Mouse (Mus musculus) stomach, embryonic 14.5 days (tissue): ENCODE data around the gene Cep104. TPM values are rescaled to one million over a fixed set of nuclear protein-coding genes. Genes with fewer than 3 reads are reported as not detected.

Experiments used
- ATAC-seq: fragments of 200-750 bp; cut with Nextera tagmentation; 2 replicates; pipeline ENCODE4 v1.8.0; 2017; ENCODE audit warnings: low read depth, moderate TSS enrichment; ENCODE audit not compliant: insufficient number of reproducible peaks, insufficient read depth, low FRiP score
- H3K27ac ChIP-seq: fragments of 300-500 bp; sonication (generic); 2 replicates; pipeline ENCODE4 v1.5.1; 2014; ENCODE audit warnings: mild to moderate bottlenecking, low read length, moderate library complexity, mixed read lengths
- H3K27me3 ChIP-seq: fragments of 300-500 bp; sonication (generic); 2 replicates; pipeline ENCODE4 v1.6.1; 2014; ENCODE audit warnings: low read length, control low read depth, mixed read lengths; ENCODE audit not compliant: control insufficient read depth, insufficient read depth
- H3K36me3 ChIP-seq: fragments of 300-500 bp; sonication (generic); 2 replicates; pipeline ENCODE4 v1.6.1; 2014; ENCODE audit warnings: mild to moderate bottlenecking, control low read depth, low read length, moderate library complexity, mixed read lengths; ENCODE audit not compliant: control insufficient read depth, insufficient read depth
- H3K4me1 ChIP-seq: fragments of 300-500 bp; sonication (generic); 2 replicates; pipeline ENCODE4 v1.6.1; 2014; ENCODE audit warnings: low read length, control low read depth, mixed read lengths; ENCODE audit not compliant: control insufficient read depth, insufficient read depth
- H3K4me2 ChIP-seq: fragments of 300-500 bp; sonication (generic); replicated peaks from 2 replicates; pipeline ENCODE4 v1.6.1; 2014; ENCODE audit warnings: low read depth, low read length, control low read depth
- H3K4me3 ChIP-seq: fragments of 300-500 bp; sonication (generic); 2 replicates; pipeline ENCODE4 v1.5.1; 2014; ENCODE audit warnings: low read depth, low read length, control low read depth
- H3K9ac ChIP-seq: fragments of 300-500 bp; sonication (generic); replicated peaks from 2 replicates; pipeline ENCODE4 v1.6.1; 2014; ENCODE audit warnings: low read depth, mild to moderate bottlenecking, control low read depth, low read length, moderate library complexity, mixed read lengths
- H3K9me3 ChIP-seq: fragments of 300-500 bp; sonication (generic); 2 replicates; pipeline ENCODE4 v1.6.1; 2016; ENCODE audit warnings: low read depth, low read length, control low read depth; ENCODE audit not compliant: control insufficient read depth
- WGBS: fragments of 180-500 bp; shearing (Covaris S2); extraction: QIAGEN DNeasy Blood & Tissue Kit; methylation state at CpG from one replicate; pipeline ENCODE4 v1.1.7; 2014; 5-methylcytosine and 5-hydroxymethylcytosine counted together
- polyA plus RNA-seq: library from polyadenylated mRNA; unstranded; fragments of >200 nt; fragmentation: Nextera tagmentation; extraction: Ambion mirVana; gene quantifications from 2 replicates; pipeline ENCODE4 v1.2.1, GENCODE M21; 2014

The Cep104 gene
- polyA plus RNA-seq, 1 experiment from 2014 or later: 16.9 TPM

DNA sequence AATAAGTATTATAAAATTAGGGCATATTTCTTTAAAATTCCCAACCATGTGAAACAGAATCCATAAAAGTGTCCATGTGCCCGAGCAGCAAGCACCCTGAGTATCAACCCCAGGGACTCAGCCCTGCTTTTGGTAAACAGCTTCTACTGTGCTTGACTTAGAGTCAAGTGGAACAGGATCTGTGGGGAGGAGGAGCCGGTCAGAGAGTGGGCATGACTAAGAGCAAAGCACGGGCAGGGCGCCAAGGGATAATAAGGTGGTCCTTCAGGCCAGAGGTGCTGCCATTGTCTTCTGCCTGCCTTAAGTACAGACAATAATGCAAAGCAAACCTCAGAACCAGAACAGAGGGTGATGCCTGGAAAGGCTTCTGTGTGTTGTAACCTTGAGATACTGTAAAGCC, 32.8 kb downstream of the Cep104 start:
- Histone ChIP-seq H3K36me3 (peaks cover 21% of the 10 kb centered on the region), H3K27me3 (no peaks in the 10 kb centered on the region), H3K27ac (no peak overlapping the region), H3K9me3 (no peaks in the 10 kb centered on the region), H3K4me3 (no peak overlapping the region), H3K9ac (no peak overlapping the region), H3K4me1 (peaks cover 3% of the 10 kb centered on the region), H3K4me2 (no peak overlapping the region)
- WGBS: 83% methylated on average over 4 of the region's 4 CpGs
- ATAC-seq: no peak

DNA sequence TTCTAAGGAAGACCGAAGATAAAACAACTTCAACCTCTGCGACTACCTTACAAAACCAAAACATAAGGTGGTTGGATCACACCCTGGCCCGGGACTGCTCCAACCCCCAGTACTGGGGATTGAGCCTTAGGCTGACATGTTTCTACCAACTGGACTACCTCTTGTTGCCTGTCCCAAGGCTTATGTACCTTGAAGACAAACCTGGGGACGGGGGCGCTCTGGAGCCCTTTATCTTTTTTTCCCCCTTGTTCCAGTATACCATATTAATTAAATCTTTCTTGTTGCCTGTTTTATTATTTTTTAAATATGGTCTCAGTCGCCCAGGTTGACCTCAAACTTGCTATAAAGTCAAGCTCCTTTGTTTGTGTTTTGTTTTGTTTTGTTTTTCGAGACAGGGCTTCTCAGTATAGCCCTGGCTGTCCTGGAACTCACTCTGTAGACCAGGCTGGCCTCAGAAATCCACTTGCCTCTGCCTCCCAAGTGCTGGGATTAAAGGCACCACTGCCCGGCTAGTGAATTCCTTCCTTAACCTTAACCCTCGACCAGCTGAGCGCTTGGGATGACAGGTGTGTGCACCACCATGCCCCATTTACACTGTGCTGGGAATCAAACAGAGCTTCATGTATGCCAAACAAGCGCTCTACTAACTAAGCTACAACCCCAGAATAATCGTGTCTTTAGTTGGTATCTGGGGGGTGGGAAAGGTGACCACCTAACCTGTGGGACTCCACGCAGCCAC, 36.1 kb downstream of the Cep104 start:
- Histone ChIP-seq H3K9ac (peak overlapping the region; percentile 95), H3K4me3 (peak overlapping the region; percentile 96), H3K4me1 (peaks cover 14% of the 10 kb centered on the region), H3K4me2 (peak overlapping the region; percentile 95), H3K27me3 (no peaks in the 10 kb centered on the region), H3K9me3 (no peaks in the 10 kb centered on the region), H3K36me3 (peaks cover 21% of the 10 kb centered on the region; the same call in 1 of the 2 replicates), H3K27ac (no peak overlapping the region)
- ATAC-seq: no peak
- WGBS: 27% methylated on average over 13 of the region's 13 CpGs

DNA sequence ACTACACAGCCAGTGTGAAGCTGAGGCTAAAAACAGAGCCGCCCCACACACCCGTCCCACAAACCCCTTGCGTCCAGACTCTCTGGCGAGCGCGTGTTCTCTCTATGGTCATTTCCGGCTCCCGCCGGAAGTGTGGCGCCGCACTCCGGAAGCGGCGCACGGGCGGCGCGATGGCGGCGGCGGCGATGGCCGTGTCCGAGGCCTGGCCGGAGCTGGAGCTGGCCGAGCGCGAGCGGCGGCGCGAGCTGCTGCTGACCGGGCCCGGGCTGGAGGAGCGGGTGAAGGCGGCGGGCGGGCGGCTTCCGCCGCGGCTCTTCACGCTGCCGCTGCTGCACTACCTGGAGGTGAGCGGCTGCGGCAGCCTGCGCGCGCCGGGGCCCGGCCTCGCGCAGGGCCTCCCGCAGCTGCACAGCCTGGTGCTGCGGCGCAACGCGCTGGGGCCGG, 36.7 kb downstream of the Cep104 start, which contains the start of gene Lrrc47:
Gene Lrrc47, plus strand, starts transcription at position 86 of the 444 bp plus-strand sequence.
- H3K9me3 ChIP-seq: no peaks in the 10 kb centered on the region
- peak within 1 kb of the TSS; percentile 95 for H3K4me2 ChIP-seq
- H3K36me3 ChIP-seq: peaks cover 22% of the 10 kb centered on the region; the same call in 1 of the 2 replicates
- no peaks in the 10 kb centered on the region for H3K27me3 ChIP-seq
- peak; percentile 91 for ATAC-seq
- H3K4me3 ChIP-seq: peak within 1 kb of the TSS; percentile 96
- H3K9ac ChIP-seq: peak within 1 kb of the TSS; percentile 95
- no peak within 1 kb of the TSS; the same call in 1 of the 2 replicates for H3K27ac ChIP-seq
- H3K4me1 ChIP-seq: peaks cover 14% of the 10 kb centered on the region
- WGBS: under 1% methylated on average over 59 of the region's 59 CpGs

DNA sequence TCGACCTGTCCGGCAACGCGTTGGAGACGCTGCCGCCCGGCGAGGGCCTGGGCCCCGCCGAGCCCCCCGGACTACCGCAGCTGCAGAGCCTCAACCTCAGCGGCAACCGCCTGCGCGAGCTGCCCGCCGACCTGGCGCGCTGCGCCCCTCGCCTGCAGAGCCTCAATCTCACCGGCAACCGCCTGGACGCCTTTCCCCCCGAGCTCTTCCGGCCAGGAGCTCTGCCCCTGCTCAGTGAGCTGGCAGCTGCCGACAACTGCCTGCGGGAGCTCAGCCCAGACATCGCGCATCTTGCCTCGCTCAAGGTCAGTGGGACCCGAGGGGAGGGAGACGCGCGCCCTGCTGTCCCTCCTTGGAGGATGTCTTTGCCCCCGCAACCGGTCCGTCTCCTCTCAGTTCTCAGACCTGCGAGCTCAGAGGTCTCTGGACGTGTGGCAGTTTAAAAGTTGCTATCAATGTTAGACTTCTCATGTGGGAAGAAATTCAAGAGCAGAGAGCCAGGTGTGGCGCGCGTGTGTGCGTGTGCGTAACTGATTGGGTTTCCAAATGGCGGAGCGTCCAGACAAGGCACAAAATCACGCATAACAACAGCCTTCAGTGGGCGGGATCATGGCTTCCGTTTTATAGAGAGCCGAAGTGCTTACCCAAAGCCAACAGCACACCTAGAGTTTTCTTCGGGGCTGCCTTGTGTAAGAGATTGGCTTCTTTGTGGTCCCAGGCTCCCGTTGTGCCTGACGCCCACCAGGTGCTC, 37.3 kb downstream of the Cep104 start:
- Histone ChIP-seq H3K27me3 (no peaks in the 10 kb centered on the region), H3K4me2 (peak overlapping the region; percentile 95), H3K36me3 (peaks cover 25% of the 10 kb centered on the region; the same call in 1 of the 2 replicates), H3K4me1 (peaks cover 14% of the 10 kb centered on the region), H3K4me3 (peak overlapping the region; percentile 96), H3K9me3 (no peaks in the 10 kb centered on the region), H3K27ac (no peak overlapping the region; the same call in 1 of the 2 replicates), H3K9ac (peak overlapping the region; percentile 95)
- 2% methylated on average over 53 of the region's 55 CpGs for WGBS
- no peak for ATAC-seq

DNA sequence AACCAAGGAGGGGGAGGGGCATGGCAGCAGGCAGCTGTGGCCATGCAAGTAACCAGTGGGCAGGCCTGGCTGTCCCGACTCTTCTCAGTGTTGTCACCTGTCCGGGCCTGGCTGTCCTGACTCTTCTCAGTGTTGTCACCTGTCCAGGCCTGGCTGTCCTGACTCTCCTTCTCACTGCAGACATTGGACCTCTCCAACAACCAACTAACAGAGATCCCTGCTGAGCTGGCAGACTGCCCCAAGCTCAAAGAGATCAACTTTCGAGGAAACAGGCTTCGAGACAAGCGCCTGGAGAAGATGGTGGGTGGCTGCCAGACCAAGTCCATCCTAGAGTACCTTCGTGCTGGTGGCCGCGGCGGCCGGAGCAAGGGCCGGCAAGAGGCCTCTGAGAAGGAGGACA, 40.5 kb downstream of the Cep104 start:
- no peak overlapping the region for H3K9ac ChIP-seq
- H3K4me1 ChIP-seq: peaks cover 14% of the 10 kb centered on the region
- H3K9me3 ChIP-seq: no peaks in the 10 kb centered on the region
- no peaks in the 10 kb centered on the region for H3K27me3 ChIP-seq
- no peak overlapping the region for H3K27ac ChIP-seq
- H3K4me3 ChIP-seq: no peak overlapping the region
- ATAC-seq: no peak
- no peak overlapping the region for H3K4me2 ChIP-seq
- peaks cover 51% of the 10 kb centered on the region for H3K36me3 ChIP-seq
- WGBS: 88% methylated on average over 11 of the region's 11 CpGs

DNA sequence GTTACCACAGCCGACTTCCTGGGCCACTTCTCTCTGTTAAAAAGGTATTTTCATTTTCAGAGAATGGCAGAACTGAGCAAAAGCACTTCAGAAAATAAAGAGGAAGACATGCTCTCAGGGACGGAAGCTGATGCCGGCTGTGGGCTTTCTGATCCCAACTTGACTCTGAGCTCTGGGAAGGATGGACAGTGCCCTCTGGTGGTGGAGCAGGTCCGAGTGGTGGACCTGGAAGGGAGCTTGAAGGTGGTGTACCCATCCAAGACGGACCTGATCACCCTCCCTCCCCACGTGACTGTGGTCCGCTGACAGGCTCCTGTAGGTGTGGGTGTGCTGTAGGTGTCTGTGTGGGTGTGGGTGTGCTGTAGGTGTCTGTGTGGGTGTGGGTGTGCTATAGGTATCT, 44.6 kb downstream of the Cep104 start:
- Histone ChIP-seq H3K36me3 (peaks cover 56% of the 10 kb centered on the region), H3K9ac (no peak overlapping the region), H3K4me2 (no peak overlapping the region), H3K9me3 (no peaks in the 10 kb centered on the region), H3K4me3 (no peak overlapping the region), H3K27me3 (no peaks in the 10 kb centered on the region), H3K4me1 (peaks cover 10% of the 10 kb centered on the region; the same call in 1 of the 2 replicates), H3K27ac (no peak overlapping the region)
- 71% methylated on average over 7 of the region's 7 CpGs for WGBS
- no peak for ATAC-seq

DNA sequence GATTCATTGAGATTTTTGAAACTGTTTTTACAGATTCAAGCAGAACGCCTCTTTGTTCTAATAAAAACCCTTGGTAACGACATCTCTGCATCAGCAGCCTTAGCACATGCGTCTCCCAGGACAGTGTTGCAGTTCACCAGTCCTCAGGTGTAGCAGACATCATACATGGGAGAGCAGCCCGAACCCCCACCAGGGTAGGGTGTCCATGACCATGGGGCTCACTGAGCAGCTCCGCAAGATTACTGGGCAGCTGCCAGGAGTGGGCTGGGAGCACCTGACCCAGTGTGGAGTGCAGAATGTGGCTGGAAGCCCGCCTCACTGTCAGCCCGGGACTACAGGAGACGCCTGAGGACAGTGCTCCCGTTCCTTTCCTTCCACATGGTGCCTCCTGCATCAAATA, 46.4 kb downstream of the Cep104 start:
- no peaks in the 10 kb centered on the region for H3K9me3 ChIP-seq
- WGBS: 87% methylated on average over 9 of the region's 9 CpGs
- H3K27me3 ChIP-seq: no peaks in the 10 kb centered on the region
- H3K4me3 ChIP-seq: no peak overlapping the region
- H3K27ac ChIP-seq: no peak overlapping the region
- H3K4me2 ChIP-seq: no peak overlapping the region
- no peak overlapping the region for H3K9ac ChIP-seq
- peaks cover 44% of the 10 kb centered on the region for H3K36me3 ChIP-seq
- H3K4me1 ChIP-seq: peaks cover 28% of the 10 kb centered on the region
- ATAC-seq: no peak

DNA sequence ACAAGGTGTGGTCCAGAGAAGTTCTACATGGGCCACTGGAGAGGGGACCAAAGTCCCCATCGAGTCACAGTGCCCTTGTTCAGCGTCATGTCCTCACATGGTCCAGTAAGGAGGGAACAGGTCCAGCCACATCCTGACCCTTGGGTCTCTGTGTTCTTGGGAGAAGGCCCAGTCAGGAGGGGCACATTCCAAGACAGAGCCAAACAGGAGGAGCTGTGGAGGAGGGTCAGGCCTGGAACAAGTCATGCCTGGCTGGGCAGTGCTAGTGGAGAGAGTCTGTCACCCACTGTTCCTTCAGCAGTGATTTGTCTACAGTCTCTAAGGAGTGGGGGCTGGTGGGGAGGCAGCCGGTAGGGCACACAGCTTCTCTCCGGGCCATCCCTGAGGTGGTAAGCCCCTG, 47.4 kb downstream of the Cep104 start:
- Histone ChIP-seq H3K4me2 (no peak overlapping the region), H3K27me3 (no peaks in the 10 kb centered on the region), H3K4me1 (peaks cover 28% of the 10 kb centered on the region), H3K36me3 (peaks cover 35% of the 10 kb centered on the region), H3K9me3 (no peaks in the 10 kb centered on the region), H3K4me3 (no peak overlapping the region), H3K9ac (no peak overlapping the region), H3K27ac (no peak overlapping the region)
- no peak for ATAC-seq
- 82% methylated on average over 4 of the region's 4 CpGs for WGBS
